Mouse (Mus musculus) hindbrain, postnatal 0 days (tissue): Measurements from ENCODE around the gene Zfp652. TPM values are rescaled to one million over a fixed set of nuclear protein-coding genes. Genes with fewer than 3 reads are reported as not detected.

Source experiments
- ATAC-seq: fragments of 200-750 bp; cut with Nextera tagmentation; 2 replicates; pipeline ENCODE4 v1.8.0; 2017; ENCODE audit warnings: mild to moderate bottlenecking, moderate TSS enrichment, moderate library complexity
- DNase-seq: peaks from one replicate; pipeline ENCODE4 v3.0.0-alpha.2; 2015; ENCODE audit warnings: low spot score
- H3K27ac ChIP-seq: fragments of 300-500 bp; sonication (generic); 2 replicates; pipeline ENCODE4 v1.5.1; 2014; ENCODE audit warnings: mild to moderate bottlenecking
- H3K27me3 ChIP-seq: fragments of 300-500 bp; sonication (generic); 2 replicates; pipeline ENCODE4 v1.6.1; 2014; ENCODE audit warnings: low read length, mixed read lengths; ENCODE audit not compliant: insufficient read depth
- H3K36me3 ChIP-seq: fragments of 300-500 bp; sonication (generic); 2 replicates; pipeline ENCODE4 v1.6.1; 2014; ENCODE audit warnings: low read length, mixed read lengths; ENCODE audit not compliant: insufficient read depth
- H3K4me1 ChIP-seq: fragments of 300-500 bp; sonication (generic); 2 replicates; pipeline ENCODE4 v1.6.1; 2014; ENCODE audit warnings: antibody characterized with exemption, low read length, mixed read lengths; ENCODE audit not compliant: insufficient read depth
- H3K4me2 ChIP-seq: fragments of 300-500 bp; sonication (generic); 2 replicates; pipeline ENCODE4 v1.6.1; 2014; ENCODE audit warnings: low read depth, mild to moderate bottlenecking, low read length, moderate library complexity, mixed read lengths
- H3K4me3 ChIP-seq: fragments of 300-500 bp; sonication (generic); 2 replicates; pipeline ENCODE4 v1.5.1; 2014; ENCODE audit warnings: low read length
- H3K9ac ChIP-seq: fragments of 300-500 bp; sonication (generic); replicated peaks from 2 replicates; pipeline ENCODE4 v1.6.1; 2014; ENCODE audit warnings: mild to moderate bottlenecking, low read length, moderate library complexity, mixed read lengths
- H3K9me3 ChIP-seq: fragments of 300-500 bp; sonication (generic); 2 replicates; pipeline ENCODE4 v1.6.1; 2016; ENCODE audit warnings: low read length, mixed read lengths
- CTCF ChIP-seq: IDR thresholded peaks from 2 replicates; pipeline ENCODE4 v1.5.1; 2016; ENCODE audit warnings: antibody characterized with exemption, control low read depth, low read depth
- WGBS: fragments of 180-500 bp; shearing (Covaris S2); extraction: QIAGEN DNeasy Blood & Tissue Kit; methylation state at CpG from one replicate; pipeline ENCODE4 v1.1.7; 2014; 5-methylcytosine and 5-hydroxymethylcytosine counted together
- polyA plus RNA-seq: library from polyadenylated mRNA; unstranded; fragments of >200 nt; fragmentation: Nextera tagmentation; extraction: Ambion mirVana; gene quantifications from 2 replicates; pipeline ENCODE4 v1.2.1, GENCODE M21; 2015
- total RNA-seq: library from RNA; depleted of rRNA; stranded (reverse); fragments of >200 nt; gene quantifications from 2 replicates; pipeline ENCODE4 v1.2.3, GENCODE M21; 2014

The Zfp652 gene
- total and polyA plus RNA-seq, 2 experiments from 2014 or later = 15.2 to 23.0 TPM

DNA sequence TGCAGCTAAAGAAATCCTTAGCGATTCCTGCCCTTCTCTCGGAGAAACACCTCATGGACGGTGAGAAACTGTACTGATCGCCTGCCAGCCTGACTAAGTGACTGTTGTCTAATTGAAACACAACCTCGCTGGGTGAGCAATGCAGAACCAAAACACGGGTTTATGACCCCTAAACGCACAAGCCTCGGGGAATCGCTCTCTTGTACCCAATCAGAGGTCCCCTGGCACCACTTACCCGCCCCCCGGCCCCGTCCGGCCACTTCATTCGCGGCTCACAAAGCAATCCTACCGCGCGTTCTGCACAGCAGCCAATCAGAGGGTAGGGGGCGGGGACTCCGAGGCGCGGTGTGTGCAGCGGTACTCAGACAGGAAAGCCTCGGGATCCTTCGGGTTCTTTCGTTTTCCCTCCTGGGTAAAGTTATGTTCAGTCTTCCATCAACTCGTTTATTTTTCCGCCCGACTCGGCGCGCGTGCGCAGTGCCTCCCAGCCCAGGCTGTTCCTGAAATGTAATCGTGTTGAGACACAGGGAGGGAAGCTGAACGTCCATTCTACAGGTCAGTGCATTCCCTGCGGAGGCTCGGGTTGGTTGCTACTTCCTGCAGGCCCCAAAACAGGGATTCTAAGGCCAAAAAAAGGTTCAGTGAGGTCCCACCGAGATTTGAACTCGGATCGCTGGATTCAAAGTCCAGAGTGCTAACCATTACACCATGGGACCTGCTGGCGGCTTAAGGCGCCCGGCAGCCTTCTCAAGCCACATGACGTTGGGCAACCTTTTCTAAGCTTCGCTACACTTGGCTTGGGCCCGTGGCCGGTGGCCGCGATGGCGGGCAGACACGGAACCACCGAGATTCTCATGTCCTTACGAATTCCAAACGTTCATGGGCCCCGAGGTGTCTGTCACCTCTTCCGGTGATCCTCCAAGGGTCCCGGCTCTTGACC is 146.3 kb downstream of the Zfp652 start:
- Histone ChIP-seq H3K4me1 (peaks cover 8% of the 10 kb centered on the region; the same call in 1 of the 2 replicates), H3K9ac (peak overlapping the region; percentile 60), H3K27ac (peak overlapping the region; percentile 91), H3K27me3 (no peaks in the 10 kb centered on the region), H3K4me3 (peak overlapping the region; percentile 78), H3K4me2 (peak overlapping the region; percentile 85), H3K9me3 (no peaks in the 10 kb centered on the region), H3K36me3 (no peaks in the 10 kb centered on the region)
- WGBS = under 1% methylated on average over 58 of the region's 58 CpGs
- peak; percentile 99 for DNase-seq
- TF ChIP-seq CTCF = no peak
- ATAC-seq = peak; percentile 99

DNA sequence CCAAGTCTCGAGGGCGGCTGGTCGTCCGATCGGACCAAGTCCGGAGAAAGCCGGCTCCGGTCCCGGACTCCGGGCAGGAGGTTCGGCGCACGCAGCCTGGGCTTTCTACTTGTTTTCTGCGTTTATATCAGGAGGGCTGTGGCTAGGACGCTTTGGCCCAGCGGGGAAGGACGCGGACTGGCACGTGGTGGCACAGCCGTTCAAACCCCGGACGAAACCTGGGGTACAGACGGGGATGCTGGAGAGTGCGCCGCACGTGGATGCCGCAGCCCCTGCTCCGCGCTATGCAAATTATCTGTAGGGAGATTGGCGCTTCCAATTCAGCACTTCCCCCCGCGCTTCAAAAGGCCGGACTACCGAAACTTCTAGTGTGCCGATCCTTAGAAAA is 147.0 kb downstream of the Zfp652 start:
- Histone ChIP-seq H3K27me3 (no peaks in the 10 kb centered on the region), H3K4me1 (peaks cover 8% of the 10 kb centered on the region; the same call in 1 of the 2 replicates), H3K4me3 (peak overlapping the region; percentile 78), H3K4me2 (peak overlapping the region; percentile 85), H3K27ac (peak overlapping the region; percentile 91), H3K36me3 (no peaks in the 10 kb centered on the region), H3K9ac (peak overlapping the region; percentile 58), H3K9me3 (no peaks in the 10 kb centered on the region)
- TF ChIP-seq CTCF = peak; percentile 42
- under 1% methylated on average over 35 of the region's 35 CpGs for WGBS
- DNase-seq (peak; percentile 82), ATAC-seq (peak; percentile 48)

- ATAC-seq = no peak
- no peak for DNase-seq
- no peaks in the 10 kb centered on the region for H3K9me3 ChIP-seq
- H3K9ac ChIP-seq = peak overlapping the region; percentile 58; the same call in 1 of the 2 replicates
- no peak for TF ChIP-seq CTCF
- H3K4me1 ChIP-seq = peaks cover 8% of the 10 kb centered on the region; the same call in 1 of the 2 replicates
- WGBS = 29% methylated on average over 3 of the region's 3 CpGs
- H3K27me3 ChIP-seq = no peaks in the 10 kb centered on the region
- H3K36me3 ChIP-seq = no peaks in the 10 kb centered on the region
- peak overlapping the region; percentile 78 for H3K4me3 ChIP-seq
- H3K4me2 ChIP-seq = peak overlapping the region; percentile 85
- H3K27ac ChIP-seq = peak overlapping the region; percentile 91; the same call in 1 of the 2 replicates
These were observed 147.6 kb downstream of the Zfp652 start for GRCm38 (mm10) chr11:95860071-95860490.

- Histone ChIP-seq H3K4me3 (no peak overlapping the region), H3K9me3 (no peaks in the 10 kb centered on the region), H3K4me1 (peaks cover 8% of the 10 kb centered on the region; the same call in 1 of the 2 replicates), H3K27ac (no peak overlapping the region), H3K36me3 (no peaks in the 10 kb centered on the region), H3K27me3 (no peaks in the 10 kb centered on the region), H3K4me2 (no peak overlapping the region), H3K9ac (no peak overlapping the region)
- DNase-seq (no peak), ATAC-seq (no peak)
- 96% methylated on average over 8 of the region's 8 CpGs for WGBS
- no peak for TF ChIP-seq CTCF
These were observed 148.9 kb downstream of the Zfp652 start for GRCm38 (mm10) chr11:95861397-95861796.

GRCm38 (mm10) chr11:95869442-95869841 is 157.0 kb downstream of the Zfp652 start:
- Histone ChIP-seq H3K27me3 (no peaks in the 10 kb centered on the region), H3K4me1 (no peaks in the 10 kb centered on the region), H3K4me3 (no peak overlapping the region), H3K9me3 (no peaks in the 10 kb centered on the region), H3K4me2 (no peak overlapping the region), H3K27ac (no peak overlapping the region), H3K36me3 (no peaks in the 10 kb centered on the region), H3K9ac (no peak overlapping the region)
- TF ChIP-seq CTCF = no peak
- no peak for DNase-seq
- ATAC-seq = no peak
- 78% methylated on average over 4 of the region's 4 CpGs for WGBS

GRCm38 (mm10) chr11:95869918-95870470 is 157.5 kb downstream of the Zfp652 start:
- 76% methylated on average over 6 of the region's 6 CpGs for WGBS
- H3K27me3 ChIP-seq = no peaks in the 10 kb centered on the region
- no peak overlapping the region for H3K9ac ChIP-seq
- H3K36me3 ChIP-seq = no peaks in the 10 kb centered on the region
- no peak for DNase-seq
- no peak for ATAC-seq
- H3K4me3 ChIP-seq = no peak overlapping the region
- no peak overlapping the region for H3K4me2 ChIP-seq
- H3K27ac ChIP-seq = no peak overlapping the region
- TF ChIP-seq CTCF = no peak
- H3K9me3 ChIP-seq = no peaks in the 10 kb centered on the region
- H3K4me1 ChIP-seq = no peaks in the 10 kb centered on the region
